Mouse (Mus musculus) embryonic facial prominence, embryonic 12.5 days (tissue): ENCODE results near the gene Msi2. TPM values are rescaled to one million over a fixed set of nuclear protein-coding genes. Genes with fewer than 3 reads are reported as not detected.

ENCODE experiments used
- ATAC-seq: fragments of 200-750 bp; cut with Nextera tagmentation; 2 replicates; pipeline ENCODE4 v1.8.0; 2017; ENCODE audit not compliant: insufficient number of reproducible peaks, insufficient read depth, low FRiP score, low TSS enrichment
- H3K27ac ChIP-seq: fragments of 300-500 bp; sonication (generic); 2 replicates; pipeline ENCODE4 v1.5.1; 2016; ENCODE audit warnings: mild to moderate bottlenecking
- H3K27me3 ChIP-seq: fragments of 300-500 bp; sonication (generic); 2 replicates; pipeline ENCODE4 v1.6.1; 2016; ENCODE audit warnings: mild to moderate bottlenecking, moderate library complexity
- H3K36me3 ChIP-seq: fragments of 300-500 bp; sonication (generic); 2 replicates; pipeline ENCODE4 v1.6.1; 2016; ENCODE audit warnings: mild to moderate bottlenecking
- H3K4me1 ChIP-seq: fragments of 300-500 bp; sonication (generic); 2 replicates; pipeline ENCODE4 v1.6.1; 2016
- H3K4me2 ChIP-seq: fragments of 300-500 bp; sonication (generic); replicated peaks from 2 replicates; pipeline ENCODE4 v1.6.1; 2016; ENCODE audit warnings: mild to moderate bottlenecking, moderate library complexity
- H3K4me3 ChIP-seq: fragments of 300-500 bp; sonication (generic); 2 replicates; pipeline ENCODE4 v1.5.1; 2016; ENCODE audit warnings: mild to moderate bottlenecking
- H3K9ac ChIP-seq: fragments of 300-500 bp; sonication (generic); 2 replicates; pipeline ENCODE4 v1.6.1; 2016; ENCODE audit warnings: mild to moderate bottlenecking, moderate library complexity
- H3K9me3 ChIP-seq: fragments of 300-500 bp; sonication (generic); 2 replicates; pipeline ENCODE4 v1.6.1; 2016; ENCODE audit warnings: mild to moderate bottlenecking, moderate library complexity
- WGBS: fragments of 180-500 bp; shearing (Covaris S2); methylation state at CpG from one replicate; pipeline ENCODE4 v1.1.7; 2016; 5-methylcytosine and 5-hydroxymethylcytosine counted together
- polyA plus RNA-seq: library from polyadenylated mRNA; unstranded; fragments of >200 nt; fragmentation: Nextera tagmentation; extraction: Ambion mirVana; gene quantifications from 2 replicates; pipeline ENCODE4 v1.2.1, GENCODE M21; 2016

Msi2 gene
- polyA plus RNA-seq, 1 experiment from 2014 or later, result 22.0 TPM

GRCm38 (mm10) chr11:88404816-88405613 lies 313.3 kb downstream of the Msi2 start:
- H3K9ac ChIP-seq, result no peak overlapping the region
- 44% methylated on average over 17 of the region's 17 CpGs for WGBS
- H3K27me3 ChIP-seq, result no peaks in the 10 kb centered on the region
- peaks cover 11% of the 10 kb centered on the region; the same call in 1 of the 2 replicates for H3K36me3 ChIP-seq
- no peaks in the 10 kb centered on the region for H3K9me3 ChIP-seq
- no peak overlapping the region for H3K4me3 ChIP-seq
- H3K4me1 ChIP-seq, result peaks cover 28% of the 10 kb centered on the region
- H3K4me2 ChIP-seq, result no peak overlapping the region
- 0 out of 2 replicates have a peak, but pooled peaks have one; percentile 13 for ATAC-seq
- H3K27ac ChIP-seq, result peak overlapping the region; percentile 63

- peak overlapping the region; percentile 63; the same call in 1 of the 2 replicates for H3K27ac ChIP-seq
- 0 out of 2 replicates have a peak, but pooled peaks cover 3% of the 10 kb centered on the region for H3K36me3 ChIP-seq
- H3K4me1 ChIP-seq, result peaks cover 34% of the 10 kb centered on the region
- H3K4me3 ChIP-seq, result no peak overlapping the region
- no peak overlapping the region for H3K4me2 ChIP-seq
- no peak for ATAC-seq
- H3K27me3 ChIP-seq, result no peaks in the 10 kb centered on the region
- H3K9ac ChIP-seq, result no peak overlapping the region
- WGBS, result 70% methylated on average over 5 of the region's 5 CpGs
- H3K9me3 ChIP-seq, result no peaks in the 10 kb centered on the region
Observed at GRCm38 (mm10) chr11:88404247-88404677, 314.1 kb downstream of the Msi2 start.

GRCm38 (mm10) chr11:88402290-88402689 lies 316.0 kb downstream of the Msi2 start:
- H3K9me3 ChIP-seq, result no peaks in the 10 kb centered on the region
- H3K27me3 ChIP-seq, result no peaks in the 10 kb centered on the region
- no peaks in the 10 kb centered on the region for H3K36me3 ChIP-seq
- 45% methylated on average over 7 of the region's 7 CpGs for WGBS
- H3K4me3 ChIP-seq, result no peak overlapping the region
- no peak overlapping the region for H3K9ac ChIP-seq
- peak overlapping the region; percentile 51 for H3K27ac ChIP-seq
- H3K4me1 ChIP-seq, result peaks cover 39% of the 10 kb centered on the region
- H3K4me2 ChIP-seq, result no peak overlapping the region
- no peak for ATAC-seq

GRCm38 (mm10) chr11:88401333-88401732 lies 317.0 kb downstream of the Msi2 start:
- WGBS, result 87% methylated on average over 6 of the region's 6 CpGs

DNA sequence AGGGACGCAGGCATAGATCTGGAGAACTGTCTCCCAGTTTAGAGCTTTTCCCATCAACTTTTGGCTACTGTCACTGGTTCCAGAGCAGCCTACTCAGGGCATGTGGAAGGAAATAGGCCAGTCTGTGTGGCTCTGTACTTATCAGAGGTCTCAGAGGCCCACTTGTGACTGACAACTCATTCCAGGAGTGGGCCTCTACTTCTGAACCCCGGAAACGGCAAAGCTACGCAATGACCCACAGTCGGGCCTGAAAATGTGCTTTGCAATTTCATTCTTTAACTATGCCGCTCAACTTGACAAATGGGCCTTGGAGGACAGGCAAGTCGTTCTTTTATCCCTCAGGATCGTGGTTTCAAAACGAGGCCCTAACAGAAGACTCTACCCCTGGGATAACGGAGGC lies 317.4 kb downstream of the Msi2 start:
- peaks cover 39% of the 10 kb centered on the region for H3K4me1 ChIP-seq
- no peaks in the 10 kb centered on the region for H3K27me3 ChIP-seq

More at GRCm38 (mm10) chr11:88401333-88401732, 317.0 kb downstream of the Msi2 start:
- Histone ChIP-seq H3K4me1 (peaks cover 39% of the 10 kb centered on the region), H3K36me3 (no peaks in the 10 kb centered on the region), H3K4me3 (no peak overlapping the region), H3K27ac (no peak overlapping the region), H3K9ac (no peak overlapping the region), H3K27me3 (no peaks in the 10 kb centered on the region), H3K4me2 (no peak overlapping the region), H3K9me3 (no peaks in the 10 kb centered on the region)
- ATAC-seq, result no peak

GRCm38 (mm10) chr11:88400235-88400634 lies 318.1 kb downstream of the Msi2 start:
- H3K36me3 ChIP-seq, result no peaks in the 10 kb centered on the region
- H3K9ac ChIP-seq, result no peak overlapping the region
- no peak overlapping the region for H3K4me2 ChIP-seq
- no peak overlapping the region for H3K4me3 ChIP-seq
- H3K9me3 ChIP-seq, result no peaks in the 10 kb centered on the region
- no peaks in the 10 kb centered on the region for H3K27me3 ChIP-seq
- H3K27ac ChIP-seq, result no peak overlapping the region
- ATAC-seq, result no peak
- WGBS, result 86% methylated on average over 6 of the region's 6 CpGs
- peaks cover 41% of the 10 kb centered on the region for H3K4me1 ChIP-seq

More for the DNA sequence above, 317.4 kb downstream of the Msi2 start:
- no peaks in the 10 kb centered on the region for H3K36me3 ChIP-seq
- no peak overlapping the region for H3K27ac ChIP-seq
- no peak for ATAC-seq
- no peak overlapping the region for H3K9ac ChIP-seq
- no peaks in the 10 kb centered on the region for H3K9me3 ChIP-seq
- H3K4me3 ChIP-seq, result no peak overlapping the region
- H3K4me2 ChIP-seq, result no peak overlapping the region
- 87% methylated on average over 10 of the region's 10 CpGs for WGBS

GRCm38 (mm10) chr11:88399431-88399830 lies 318.9 kb downstream of the Msi2 start:
- H3K4me2 ChIP-seq, result no peak overlapping the region
- no peaks in the 10 kb centered on the region for H3K36me3 ChIP-seq
- H3K27me3 ChIP-seq, result no peaks in the 10 kb centered on the region
- peaks cover 39% of the 10 kb centered on the region for H3K4me1 ChIP-seq
- no peaks in the 10 kb centered on the region for H3K9me3 ChIP-seq
- ATAC-seq, result peak; percentile 53; the same call in 1 of the 2 replicates
- 26% methylated on average over 5 of the region's 5 CpGs for WGBS
- no peak overlapping the region for H3K9ac ChIP-seq
- peak overlapping the region; percentile 32; the same call in 1 of the 2 replicates for H3K27ac ChIP-seq
- H3K4me3 ChIP-seq, result no peak overlapping the region

DNA sequence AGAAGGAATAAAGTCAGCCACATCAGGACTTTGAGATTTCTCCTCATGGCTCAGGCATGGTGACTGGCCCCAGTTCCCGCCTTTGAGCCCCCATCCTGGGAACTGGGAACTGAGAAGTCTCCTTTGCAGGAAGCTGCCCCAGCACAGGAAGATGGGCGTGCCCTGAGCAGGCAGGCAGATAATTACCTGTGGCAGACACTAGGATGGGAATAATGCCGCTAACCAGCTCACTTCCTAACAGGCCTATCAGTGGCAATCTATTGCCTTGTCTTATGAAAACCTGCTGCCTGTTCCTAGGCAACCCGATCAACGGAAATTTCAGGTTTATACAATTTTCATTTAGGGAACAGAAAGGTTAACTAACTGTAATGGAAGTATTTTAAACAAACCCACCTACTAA lies 319.3 kb downstream of the Msi2 start:
- peaks cover 35% of the 10 kb centered on the region for H3K4me1 ChIP-seq

GRCm38 (mm10) chr11:88395076-88395990 lies 323.0 kb downstream of the Msi2 start:
- 53% methylated on average over 8 of the region's 8 CpGs for WGBS
- Histone ChIP-seq H3K27ac (peak overlapping the region; percentile 13; the same call in 1 of the 2 replicates), H3K36me3 (no peaks in the 10 kb centered on the region), H3K4me1 (peaks cover 23% of the 10 kb centered on the region), H3K27me3 (no peaks in the 10 kb centered on the region), H3K4me2 (no peak overlapping the region), H3K4me3 (no peak overlapping the region), H3K9ac (no peak overlapping the region), H3K9me3 (no peaks in the 10 kb centered on the region)
- no peak for ATAC-seq

More for the DNA sequence above, 319.3 kb downstream of the Msi2 start:
- 56% methylated on average over 5 of the region's 5 CpGs for WGBS
- no peak overlapping the region for H3K4me3 ChIP-seq
- H3K4me2 ChIP-seq, result no peak overlapping the region
- no peak overlapping the region for H3K9ac ChIP-seq
- no peaks in the 10 kb centered on the region for H3K36me3 ChIP-seq
- H3K27me3 ChIP-seq, result no peaks in the 10 kb centered on the region
- ATAC-seq, result 0 out of 2 replicates have a peak, but pooled peaks have one; percentile 24
- no peak overlapping the region for H3K27ac ChIP-seq
- H3K9me3 ChIP-seq, result no peaks in the 10 kb centered on the region

DNA sequence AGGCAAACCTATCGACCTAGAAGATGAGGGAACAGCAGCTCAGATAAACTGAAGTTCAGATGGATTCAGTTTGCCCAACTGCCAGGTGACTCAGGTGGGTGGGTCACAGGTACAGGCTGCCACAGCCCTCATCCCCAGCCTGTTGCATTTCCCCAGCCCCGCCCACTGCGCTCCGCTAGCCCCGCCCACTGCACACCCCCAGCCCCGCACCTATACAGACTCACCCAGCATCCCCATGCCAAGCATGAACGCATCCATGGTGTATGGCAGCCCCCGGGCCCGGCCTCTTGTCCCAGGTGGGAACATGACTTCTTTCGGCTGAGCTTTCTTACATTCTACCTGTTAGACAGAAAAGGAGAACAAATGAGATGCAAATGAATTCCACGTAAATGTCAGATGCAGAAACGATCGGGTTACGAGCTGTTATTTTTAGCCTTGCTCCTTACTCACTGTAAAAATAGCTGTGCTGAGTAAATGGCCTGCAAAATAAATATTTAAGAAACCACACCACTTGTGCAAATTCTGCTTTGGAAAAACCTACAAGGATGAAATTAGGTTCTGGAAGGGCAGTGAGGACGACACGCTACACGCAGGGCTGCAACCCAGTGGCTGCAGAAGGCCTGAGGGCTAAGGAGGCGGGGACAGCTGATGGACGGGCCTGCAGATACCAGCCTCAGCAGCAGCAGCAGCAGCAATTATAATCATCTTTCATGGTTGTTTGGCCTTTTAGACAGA lies 323.8 kb downstream of the Msi2 start:
- ATAC-seq, result no peak
- no peaks in the 10 kb centered on the region for H3K36me3 ChIP-seq
- H3K4me1 ChIP-seq, result peaks cover 19% of the 10 kb centered on the region
- no peak overlapping the region for H3K4me2 ChIP-seq
- no peaks in the 10 kb centered on the region for H3K27me3 ChIP-seq
- no peak overlapping the region for H3K9ac ChIP-seq
- no peak overlapping the region for H3K4me3 ChIP-seq
- 0 out of 2 replicates have a peak overlapping the region, but pooled peaks have one; percentile 13 for H3K27ac ChIP-seq
- no peaks in the 10 kb centered on the region for H3K9me3 ChIP-seq
- 63% methylated on average over 19 of the region's 19 CpGs for WGBS

DNA sequence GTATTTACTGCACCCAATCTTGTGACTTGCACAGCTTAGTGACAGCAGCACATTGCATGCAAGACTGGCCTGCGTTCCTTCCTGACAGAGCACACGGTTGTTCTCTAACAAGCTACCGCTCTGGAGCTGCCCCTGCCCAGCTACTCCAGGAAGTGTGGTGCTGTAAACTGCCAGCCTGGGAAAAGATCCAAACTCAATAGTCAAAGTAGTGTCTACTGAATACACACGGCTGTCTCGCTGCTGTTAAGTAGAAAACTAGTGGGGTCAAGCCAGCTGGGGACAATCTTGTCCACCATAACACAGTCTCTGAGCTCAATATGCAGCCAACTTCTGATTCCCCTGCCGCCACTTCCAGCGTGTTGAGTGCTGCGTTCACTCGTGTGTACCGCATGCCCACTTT lies 325.6 kb downstream of the Msi2 start:
- no peak overlapping the region for H3K4me3 ChIP-seq
- no peak overlapping the region for H3K4me2 ChIP-seq
- no peak overlapping the region for H3K9ac ChIP-seq
- H3K27ac ChIP-seq, result no peak overlapping the region
- no peaks in the 10 kb centered on the region for H3K9me3 ChIP-seq
- no peaks in the 10 kb centered on the region for H3K36me3 ChIP-seq
- H3K27me3 ChIP-seq, result no peaks in the 10 kb centered on the region
- 94% methylated on average over 10 of the region's 10 CpGs for WGBS
- peaks cover 12% of the 10 kb centered on the region for H3K4me1 ChIP-seq
- no peak for ATAC-seq
